Mouse (Mus musculus): ENCODE data around the gene Nedd9. TPM values are rescaled to one million over a fixed set of nuclear protein-coding genes. Genes with fewer than 3 reads are reported as not detected.
A peak's percentile ranks its signal among the peaks of the same experiment; 100 is the strongest.

The Nedd9 gene
- total and polyA plus RNA-seq, 3 experiments, result 41.3 to 48.7 (median 42.5) TPM

DNA sequence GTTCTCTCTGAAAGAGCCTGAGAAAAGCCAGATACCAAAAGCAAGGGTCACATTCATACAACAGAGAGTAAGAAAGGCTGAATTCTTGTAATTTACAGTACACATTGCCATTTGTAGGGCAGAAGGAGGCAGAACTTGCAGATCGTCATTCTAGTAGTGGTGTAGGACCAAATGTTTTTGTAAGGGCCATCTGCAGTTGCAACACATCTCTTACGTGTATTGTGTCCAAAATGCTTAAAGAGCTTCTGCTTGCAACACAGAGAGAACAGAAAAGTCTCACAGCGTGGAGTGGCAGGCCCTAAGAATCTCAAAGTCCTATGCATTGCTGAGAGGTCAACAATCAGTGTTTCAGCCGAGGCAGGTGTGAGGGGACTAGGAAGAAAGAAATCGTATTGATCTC lies 18.9 kb downstream of the Nedd9 start:
- H3K4me3 ChIP-seq (replicated peaks in 1 of 3; ENCODE audit: low read depth in 2 of 3, low read length in 2 of 3, poor library complexity in 1 of 3), result no peak overlapping the region
- H3K79me2 ChIP-seq (replicated peaks; ENCODE audit: control insufficient read depth, extremely low read depth, insufficient read depth, poor library complexity, severe bottlenecking), result no peaks in the 10 kb centered on the region; the same call in none of the 2 replicates
- TF ChIP-seq ETS1 (conservative IDR thresholded peaks at IDR 0.05; ENCODE audit: low read depth, low read length), result no peak
- no peak for TF ChIP-seq MAZ (IDR thresholded peaks at IDR 0.05; ENCODE audit: low read depth, low read length)
- TF ChIP-seq MAX (IDR thresholded peaks at IDR 0.05; ENCODE audit: low read length), result no peak
- no peak for TF ChIP-seq POLR2AphosphoS2 (IDR thresholded peaks at IDR 0.05; ENCODE audit: low read depth, low read length)
- TF ChIP-seq TCF12 (IDR thresholded peaks at IDR 0.05; ENCODE audit: low read depth, low read length), result no peak
- no peak for TF ChIP-seq CTCF (conservative IDR thresholded peaks at IDR 0.05 in 1 of 2, IDR thresholded peaks at IDR 0.05 in 1 of 2; ENCODE audit: low read depth in 2 of 2, low read length in 2 of 2)
- no peak for TF ChIP-seq SMC3 (IDR thresholded peaks at IDR 0.05; ENCODE audit: low read depth, low read length)
- no peak for TF ChIP-seq BHLHE40 (IDR thresholded peaks at IDR 0.05; ENCODE audit: low read depth, low read length)
- TF ChIP-seq NELFE (IDR thresholded peaks at IDR 0.05; ENCODE audit: low read depth, low read length), result no peak
- no peak for TF ChIP-seq RCOR1 (conservative IDR thresholded peaks at IDR 0.05; ENCODE audit: low read depth, low read length)
- no peak for TF ChIP-seq POLR2A (IDR thresholded peaks at IDR 0.05; ENCODE audit: low read depth, low read length)
- TF ChIP-seq KAT2A (IDR thresholded peaks at IDR 0.05; ENCODE audit: insufficient replicate concordance, low read length), result no peak
- no peak for TF ChIP-seq ZKSCAN1 (IDR thresholded peaks at IDR 0.05; ENCODE audit: borderline replicate concordance, low read depth, low read length)
- no peak for TF ChIP-seq MEF2A (IDR thresholded peaks at IDR 0.05; ENCODE audit: borderline replicate concordance, low read depth, low read length)
- TF ChIP-seq PAX5 (IDR thresholded peaks at IDR 0.05; ENCODE audit: low read length), result no peak
- TF ChIP-seq ELF1 (IDR thresholded peaks at IDR 0.05; ENCODE audit: low read depth, low read length), result no peak
- TF ChIP-seq UBTF (IDR thresholded peaks at IDR 0.05; ENCODE audit: low read depth, low read length), result no peak
- no peak for TF ChIP-seq E2F4 (IDR thresholded peaks at IDR 0.05; ENCODE audit: insufficient replicate concordance, low read depth, low read length)
- dilution Hi-C loops (cut with MboI; ENCODE audit: extremely low pct_ligation_motif_present, extremely low pct_unique_long_range_greater_than_20kb, low sequenced_read_pairs), result no loop called here
- no peak for DNase-seq (ENCODE audit: extremely low read depth)
- H3K9me3 ChIP-seq (replicated peaks; ENCODE audit: low read length), result no peaks in the 10 kb centered on the region
- in situ Hi-C loops (cut with MboI; ENCODE audit: low pct_ligation_motif_present, low pct_unique_long_range_greater_than_20kb, low sequenced_read_pairs), result no loop called here
- peaks cover 31 to 67% of the 10 kb centered on the region in 2 experiments for H3K36me3 ChIP-seq (replicated peaks in 1 of 2; ENCODE audit: control insufficient read depth in 1 of 2, insufficient read depth in 1 of 2, low read length in 1 of 2)
- H3K4me2 ChIP-seq (ENCODE audit: insufficient read depth, low read depth, poor library complexity, severe bottlenecking), result no peak overlapping the region
- peaks cover 6 to 24% of the 10 kb centered on the region in 2 experiments for H3K4me1 ChIP-seq (ENCODE audit: control insufficient read depth in 1 of 2, insufficient read depth in 2 of 2)
- H3K27me3 ChIP-seq (replicated peaks), result no peaks in the 10 kb centered on the region
- no peak overlapping the region for H3K27ac ChIP-seq (ENCODE audit: insufficient read depth, low read depth)
- no peak overlapping the region for H3K9ac ChIP-seq (ENCODE audit: insufficient read depth, low read depth)

DNA sequence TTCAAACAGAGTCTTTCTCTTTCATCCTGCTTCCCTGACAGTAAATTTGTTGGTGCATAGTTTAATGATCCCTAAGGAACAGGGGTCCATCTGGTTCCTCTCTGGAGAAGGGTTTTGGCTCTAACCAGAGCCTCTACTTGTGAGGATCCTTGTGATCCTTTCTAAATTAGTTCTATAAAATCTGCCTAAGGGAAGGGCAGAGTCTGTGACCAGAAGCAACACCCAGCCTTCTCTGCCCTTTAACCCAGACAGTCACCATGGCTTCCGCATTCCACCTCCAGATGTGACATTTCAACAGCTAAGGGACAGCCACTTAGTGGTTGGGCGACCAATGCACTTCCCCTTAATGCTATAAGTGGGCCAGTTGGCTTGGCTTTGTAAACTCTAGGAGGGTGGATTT lies 20.1 kb downstream of the Nedd9 start:
- Histone ChIP-seq H3K9me3 (replicated peaks; ENCODE audit: low read length) (no peaks in the 10 kb centered on the region), H3K27me3 (replicated peaks) (no peaks in the 10 kb centered on the region), H3K79me2 (replicated peaks; ENCODE audit: control insufficient read depth, extremely low read depth, insufficient read depth, poor library complexity, severe bottlenecking) (no peaks in the 10 kb centered on the region; the same call in none of the 2 replicates), H3K4me1 (ENCODE audit: control insufficient read depth in 1 of 2, insufficient read depth in 2 of 2) (peaks cover 6 to 24% of the 10 kb centered on the region in 2 experiments), H3K4me2 (ENCODE audit: insufficient read depth, low read depth, poor library complexity, severe bottlenecking) (no peak overlapping the region), H3K9ac (ENCODE audit: insufficient read depth, low read depth) (no peak overlapping the region), H3K36me3 (replicated peaks in 1 of 2; ENCODE audit: control insufficient read depth in 1 of 2, insufficient read depth in 1 of 2, low read length in 1 of 2) (peaks cover 23 to 65% of the 10 kb centered on the region in 2 experiments), H3K27ac (ENCODE audit: insufficient read depth, low read depth) (no peak overlapping the region), H3K4me3 (replicated peaks in 1 of 3; ENCODE audit: low read depth in 2 of 3, low read length in 2 of 3, poor library complexity in 1 of 3) (no peak overlapping the region)
- dilution Hi-C loops (cut with MboI; ENCODE audit: extremely low pct_ligation_motif_present, extremely low pct_unique_long_range_greater_than_20kb, low sequenced_read_pairs) (no loop called here), in situ Hi-C loops (cut with MboI; ENCODE audit: low pct_ligation_motif_present, low pct_unique_long_range_greater_than_20kb, low sequenced_read_pairs) (no loop called here)
- DNase-seq (ENCODE audit: extremely low read depth), result peak; percentile 43
- TF ChIP-seq SIN3A (IDR thresholded peaks at IDR 0.05; ENCODE audit: low read length) (no peak), E2F4 (IDR thresholded peaks at IDR 0.05; ENCODE audit: insufficient replicate concordance, low read depth, low read length) (no peak), USF1 (IDR thresholded peaks at IDR 0.05; ENCODE audit: low read depth, low read length) (no peak), KAT2A (IDR thresholded peaks at IDR 0.05; ENCODE audit: insufficient replicate concordance, low read length) (no peak), NRF1 (IDR thresholded peaks at IDR 0.05; ENCODE audit: low read depth, low read length) (no peak), IRF4 (IDR thresholded peaks at IDR 0.05; ENCODE audit: low read depth, low read length) (no peak), MEF2A (IDR thresholded peaks at IDR 0.05; ENCODE audit: borderline replicate concordance, low read depth, low read length) (no peak), RCOR1 (conservative IDR thresholded peaks at IDR 0.05; ENCODE audit: low read depth, low read length) (no peak), ELF1 (IDR thresholded peaks at IDR 0.05; ENCODE audit: low read depth, low read length) (no peak)
